ENCODE assay signal across 17 mouse cellular contexts in genomic region chr5:35718817-35719216, GRCm38 (mm10). TPM values are rescaled to one million over a fixed set of nuclear protein-coding genes. Genes with fewer than 3 reads are reported as not detected.
DNase-seq lines count a peak whose midpoint lies in the region; ATAC-seq and TF ChIP-seq lines count a peak whose summit lies in the region.
"Had no signal": no experiment of that assay in that cellular context is flagged by ENCODE, and none has a peak within 500 bp of the region (broad histone marks: within the 10 kb centered on the region; RNA-seq: fewer than 3 reads in every experiment).

No protein-coding gene starts in this region.

- ATAC-seq in kidney, embryonic 16.5 days (ENCODE audit: low FRiP score, low TSS enrichment) = 0 out of 2 replicates have a peak, but pooled peaks have one; percentile 13
- ATAC-seq in intestine, embryonic 15.5 days = peak; percentile 39
- no peak for ATAC-seq in stomach, embryonic 16.5 days (ENCODE audit: insufficient read depth, low FRiP score)
- ATAC-seq in lung, postnatal 0 days = no peak
- ATAC-seq: forebrain, embryonic 15.5 days; hindbrain, embryonic 16.5 days; inflammation-experienced regulatory T-cells, adult 6 months had no signal

- no peak for TF ChIP-seq CTCF in ES-Bruce4 (IDR thresholded peaks at IDR 0.05; ENCODE audit: low read depth, low read length)
- no peak for TF ChIP-seq CTCF in lung, postnatal 0 days (IDR thresholded peaks at IDR 0.05)

- no peak overlapping the region for H3K27ac ChIP-seq in kidney, embryonic 16.5 days (ENCODE audit: low read length)
- H3K27ac ChIP-seq in ES-Bruce4 (ENCODE audit: insufficient read depth, low read length) = 0 out of 2 replicates have a peak overlapping the region, but pooled peaks have one; percentile 2
- peak overlapping the region; percentile 49 for H3K27ac ChIP-seq in intestine, embryonic 15.5 days
- H3K27ac ChIP-seq in stomach, embryonic 16.5 days (ENCODE audit: low read length) = peak overlapping the region; percentile 46; the same call in 1 of the 2 replicates
- no peak overlapping the region for H3K27ac ChIP-seq in lung, postnatal 0 days (ENCODE audit: low read length)
- H3K27ac ChIP-seq: embryonic facial prominence, embryonic 10.5 days; forebrain, embryonic 15.5 days; heart, embryonic 13.5 days; hindbrain, embryonic 12.5 days had no signal

- no peaks in the 10 kb centered on the region for H3K9me3 ChIP-seq in kidney, embryonic 16.5 days (ENCODE audit: low read length)
- no peaks in the 10 kb centered on the region for H3K9me3 ChIP-seq in ES-Bruce4 (replicated peaks; ENCODE audit: control insufficient read depth, insufficient read depth, low read length, poor library complexity, severe bottlenecking)
- no peaks in the 10 kb centered on the region for H3K9me3 ChIP-seq in intestine, embryonic 15.5 days
- no peaks in the 10 kb centered on the region for H3K9me3 ChIP-seq in stomach, embryonic 16.5 days (replicated peaks; ENCODE audit: control insufficient read depth, low read length)
- no peaks in the 10 kb centered on the region for H3K9me3 ChIP-seq in lung, postnatal 0 days (ENCODE audit: low read length)
- H3K9me3 ChIP-seq: embryonic facial prominence, embryonic 10.5 days; forebrain, embryonic 15.5 days; heart, embryonic 13.5 days; hindbrain, embryonic 12.5 days had no signal

- H3K4me2 ChIP-seq in kidney, embryonic 16.5 days (replicated peaks; ENCODE audit: low read depth, low read length) = no peak overlapping the region
- no peak overlapping the region for H3K4me2 ChIP-seq in intestine, embryonic 15.5 days (replicated peaks)
- no peak overlapping the region for H3K4me2 ChIP-seq in stomach, embryonic 16.5 days (ENCODE audit: low read depth, low read length)
- H3K4me2 ChIP-seq in lung, postnatal 0 days (replicated peaks; ENCODE audit: low read depth, low read length) = no peak overlapping the region
- H3K4me2 ChIP-seq: forebrain, embryonic 15.5 days; heart, embryonic 13.5 days; hindbrain, embryonic 12.5 days had no signal

- H3K4me3 ChIP-seq in kidney, embryonic 16.5 days (ENCODE audit: low read length) = no peak overlapping the region
- no peak overlapping the region for H3K4me3 ChIP-seq in ES-Bruce4 (ENCODE audit: low read depth, low read length)
- H3K4me3 ChIP-seq in intestine, embryonic 15.5 days (replicated peaks) = no peak overlapping the region
- H3K4me3 ChIP-seq in stomach, embryonic 16.5 days (replicated peaks; ENCODE audit: low read length) = no peak overlapping the region
- H3K4me3 ChIP-seq in lung, postnatal 0 days (ENCODE audit: low read depth, low read length) = no peak overlapping the region
- H3K4me3 ChIP-seq: embryonic facial prominence, embryonic 10.5 days; forebrain, embryonic 15.5 days; heart, embryonic 13.5 days; hindbrain, embryonic 12.5 days had no signal

- WGBS in kidney, embryonic 16.5 days = 61% methylated on average over 11 of the region's 11 CpGs
- WGBS in intestine, embryonic 15.5 days = 50% methylated on average over 11 of the region's 11 CpGs
- WGBS in stomach, embryonic 16.5 days = 62% methylated on average over 11 of the region's 11 CpGs
- 79% methylated on average over 11 of the region's 11 CpGs for WGBS in lung, postnatal 0 days

- H3K9ac ChIP-seq in kidney, embryonic 16.5 days (replicated peaks; ENCODE audit: low read length) = no peak overlapping the region
- H3K9ac ChIP-seq in ES-Bruce4 (ENCODE audit: low read depth, poor library complexity, severe bottlenecking) = no peak overlapping the region
- no peak overlapping the region for H3K9ac ChIP-seq in intestine, embryonic 15.5 days
- H3K9ac ChIP-seq in stomach, embryonic 16.5 days (ENCODE audit: low read length) = no peak overlapping the region
- H3K9ac ChIP-seq in lung, postnatal 0 days (replicated peaks; ENCODE audit: low read depth) = no peak overlapping the region
- H3K9ac ChIP-seq: forebrain, embryonic 15.5 days; heart, embryonic 13.5 days; hindbrain, embryonic 12.5 days had no signal

- no peak for DNase-seq in kidney, postnatal 25 days
- no peak for DNase-seq in cerebellum, adult 11-12 months
- no peak for DNase-seq in lung, postnatal 0 days (ENCODE audit: low spot score)
- DNase-seq: cerebellum, adult 18-20 months; cerebellum, adult 9-11 months; cerebellum, postnatal 36 days; gastrocnemius, postnatal 14 days had no signal

- H3K36me3 ChIP-seq in kidney, embryonic 16.5 days (ENCODE audit: insufficient read depth, low read length) = 0 out of 2 replicates have a peak, but pooled peaks cover 2% of the 10 kb centered on the region
- H3K36me3 ChIP-seq in ES-Bruce4 (ENCODE audit: control insufficient read depth, insufficient read depth, low read length, poor library complexity, severe bottlenecking) = no peaks in the 10 kb centered on the region
- H3K36me3 ChIP-seq in intestine, embryonic 15.5 days = no peaks in the 10 kb centered on the region
- no peaks in the 10 kb centered on the region for H3K36me3 ChIP-seq in stomach, embryonic 16.5 days (ENCODE audit: control insufficient read depth, insufficient read depth, low read length)
- H3K36me3 ChIP-seq in lung, postnatal 0 days (ENCODE audit: insufficient read depth, low read length) = peaks cover 21% of the 10 kb centered on the region
- H3K36me3 ChIP-seq: embryonic facial prominence, embryonic 10.5 days; forebrain, embryonic 15.5 days; hindbrain, embryonic 12.5 days had no signal

- H3K4me1 ChIP-seq in kidney, embryonic 16.5 days (ENCODE audit: insufficient read depth, low read length) = peaks cover 15% of the 10 kb centered on the region
- peaks cover 7% of the 10 kb centered on the region for H3K4me1 ChIP-seq in ES-Bruce4 (ENCODE audit: control insufficient read depth, insufficient read depth, low read length)
- H3K4me1 ChIP-seq in intestine, embryonic 15.5 days (replicated peaks) = peaks cover 39% of the 10 kb centered on the region
- H3K4me1 ChIP-seq in stomach, embryonic 16.5 days (ENCODE audit: control insufficient read depth, insufficient read depth, low read length) = peaks cover 14% of the 10 kb centered on the region
- no peaks in the 10 kb centered on the region for H3K4me1 ChIP-seq in lung, postnatal 0 days (ENCODE audit: insufficient read depth, low read depth, low read length)
- H3K4me1 ChIP-seq: forebrain, embryonic 15.5 days; hindbrain, embryonic 12.5 days had no signal

- H3K27me3 ChIP-seq in kidney, embryonic 16.5 days (ENCODE audit: insufficient read depth, low read length) = no peaks in the 10 kb centered on the region
- H3K27me3 ChIP-seq in ES-Bruce4 (ENCODE audit: control insufficient read depth, insufficient read depth, low read length, poor library complexity, severe bottlenecking) = no peaks in the 10 kb centered on the region
- no peaks in the 10 kb centered on the region for H3K27me3 ChIP-seq in intestine, embryonic 15.5 days (replicated peaks)
- no peaks in the 10 kb centered on the region for H3K27me3 ChIP-seq in stomach, embryonic 16.5 days (ENCODE audit: control insufficient read depth, insufficient read depth, low read length)
- H3K27me3 ChIP-seq in lung, postnatal 0 days (replicated peaks; ENCODE audit: insufficient read depth, low read length) = no peaks in the 10 kb centered on the region
- H3K27me3 ChIP-seq: forebrain, embryonic 15.5 days; hindbrain, embryonic 12.5 days had no signal

- TF ChIP-seq POLR2A in ES-Bruce4 (IDR thresholded peaks at IDR 0.05; ENCODE audit: insufficient read depth, low read length) = no peak

- TF ChIP-seq EP300 in ES-Bruce4 (IDR thresholded peaks at IDR 0.05; ENCODE audit: insufficient read depth, low read depth, low read length) = no peak
- TF ChIP-seq EP300 in lung, postnatal 0 days (IDR thresholded peaks at IDR 0.05) = no peak

RNA-seq across cellular contexts. Expression of gene Sh3tc1, which starts 21.0 kb away (rescaled TPM):
- 25.2 and 27.6 TPM in 2 replicates for polyA plus RNA-seq in kidney, embryonic 16.5 days (2015; fragmentation: Nextera tagmentation; extraction: Ambion mirVana)
- polyA plus RNA-seq in ES-Bruce4 (2011; ENCODE audit: insufficient read depth, insufficient read length, low read depth, missing spikeins) = 3.6 and 5.1 TPM in 2 replicates
- polyA plus RNA-seq in intestine, embryonic 15.5 days (2015; fragmentation: Nextera tagmentation; extraction: Ambion mirVana) = 16.0 and 17.8 TPM in 2 replicates
- 6.2 and 9.1 TPM in 2 replicates for polyA plus RNA-seq in stomach, embryonic 16.5 days (2015; fragmentation: Nextera tagmentation; extraction: Ambion mirVana)
- 21.1 and 22.9 TPM in 2 replicates for polyA plus RNA-seq in lung, postnatal 0 days (2015; fragmentation: Nextera tagmentation; extraction: Ambion mirVana)

RNA-seq across cellular contexts. Expression of gene Ablim2, which starts 38.9 kb away (rescaled TPM):
- 2.8 and 3.0 TPM in 2 replicates for polyA plus RNA-seq in kidney, embryonic 16.5 days (2015; fragmentation: Nextera tagmentation; extraction: Ambion mirVana)
- 3.8 and 6.1 TPM in 2 replicates for polyA plus RNA-seq in ES-Bruce4 (2011; ENCODE audit: insufficient read depth, insufficient read length, low read depth, missing spikeins)
- 3.7 and 4.1 TPM in 2 replicates for polyA plus RNA-seq in intestine, embryonic 15.5 days (2015; fragmentation: Nextera tagmentation; extraction: Ambion mirVana)
- 3.5 and 4.3 TPM in 2 replicates for polyA plus RNA-seq in stomach, embryonic 16.5 days (2015; fragmentation: Nextera tagmentation; extraction: Ambion mirVana)
- 0.74 and 0.75 TPM in 2 replicates for polyA plus RNA-seq in lung, postnatal 0 days (2015; fragmentation: Nextera tagmentation; extraction: Ambion mirVana)

RNA-seq across cellular contexts. Expression of gene Htra3, which starts 39.2 kb away (rescaled TPM):
- 16.9 and 18.4 TPM in 2 replicates for polyA plus RNA-seq in kidney, embryonic 16.5 days (2015; fragmentation: Nextera tagmentation; extraction: Ambion mirVana)
- polyA plus RNA-seq in ES-Bruce4 (2011; ENCODE audit: insufficient read depth, insufficient read length, low read depth, missing spikeins) = 1.9 and 2.0 TPM in 2 replicates
- polyA plus RNA-seq in intestine, embryonic 15.5 days (2015; fragmentation: Nextera tagmentation; extraction: Ambion mirVana) = 47.2 and 48.2 TPM in 2 replicates
- polyA plus RNA-seq in stomach, embryonic 16.5 days (2015; fragmentation: Nextera tagmentation; extraction: Ambion mirVana) = 67.7 and 77.5 TPM in 2 replicates
- 35.7 and 40.5 TPM in 2 replicates for polyA plus RNA-seq in lung, postnatal 0 days (2015; fragmentation: Nextera tagmentation; extraction: Ambion mirVana)
- polyA plus RNA-seq: inflammation-experienced regulatory T-cells, adult 6 months had no signal

Comparison
In these comparisons a context has a peak if more than half of its experiments do, and no peak if none do; other contexts are left out.
1. ATAC-seq: peak in kidney, embryonic 16.5 days (single experiment) and intestine, embryonic 15.5 days (single experiment); none in stomach, embryonic 16.5 days (single experiment) and lung, postnatal 0 days (single experiment).
2. H3K27ac ChIP-seq: peak in ES-Bruce4 (single experiment), intestine, embryonic 15.5 days (single experiment) and stomach, embryonic 16.5 days (single experiment); none in kidney, embryonic 16.5 days (single experiment) and lung, postnatal 0 days (single experiment).